Mouse (Mus musculus) thymus, postnatal 0 days (tissue): ENCODE data around the gene Ssx2ip. TPM values are rescaled to one million over a fixed set of nuclear protein-coding genes. Genes with fewer than 3 reads are reported as not detected.

Experiments used
- microRNA-seq: library from miRNA; unstranded; fragments of <30 nt; microRNA quantifications from one replicate; pipeline ENCODE4, GENCODE M21; 2016; ENCODE audit warnings: borderline number of aligned reads
- polyA plus RNA-seq: library from polyadenylated mRNA; unstranded; fragments of >200 nt; fragmentation: Nextera tagmentation; extraction: Ambion mirVana; gene quantifications from 2 replicates; pipeline ENCODE4 v1.2.1, GENCODE M21; 2015

The Ssx2ip gene
- polyA plus RNA-seq, 1 experiment from 2014 or later = 13.2 TPM

Small RNA genes within 50 kb of the gene (microRNA-seq; reads per million reads assigned to microRNA genes)
- gene Gm22901 = not detected

Other genes with a start within 250 kb of the Ssx2ip start
- 4.6 and 4.7 TPM in 2 replicates for gene Lpar3, start 183.7 kb upstream of the Ssx2ip start, polyA plus RNA-seq
- 5.6 and 7.6 TPM in 2 replicates for gene Ctbs, start 45.2 kb downstream of the Ssx2ip start, polyA plus RNA-seq
- gene Spata1, start 95.1 kb downstream of the Ssx2ip start, polyA plus RNA-seq = 5.7 and 8.1 TPM in 2 replicates
- 1,086 and 1,155 TPM in 2 replicates for gene Gng5, start 95.2 kb downstream of the Ssx2ip start, polyA plus RNA-seq
- 75.1 and 80.8 TPM in 2 replicates for gene Rpf1, start 116.8 kb downstream of the Ssx2ip start, polyA plus RNA-seq
- gene Uox, start 165.8 kb downstream of the Ssx2ip start, polyA plus RNA-seq = 0.10 and 0.35 TPM in 2 replicates
- gene Dnase2b, start 211.0 kb downstream of the Ssx2ip start, polyA plus RNA-seq = 0.07 TPM in 1 of 2 replicates, not detected in the other
- not detected in 2 replicates for gene 4930503B20Rik, start 246.7 kb downstream of the Ssx2ip start, polyA plus RNA-seq